Mouse (Mus musculus) CH12.LX (cell line): ENCODE data around the gene Tspan9. TPM values are rescaled to one million over a fixed set of nuclear protein-coding genes. Genes with fewer than 3 reads are reported as not detected.

Experiments used
- DNase-seq: peaks from one replicate; pipeline ENCODE4 v3.0.0-alpha.2; 2013; ENCODE audit errors: extremely low read depth
- H3K27ac ChIP-seq: 2 replicates; pipeline ENCODE4 v1.5.1; 2012; ENCODE audit warnings: low read depth, mild to moderate bottlenecking, control low read depth, moderate library complexity; ENCODE audit not compliant: insufficient read depth
- H3K27me3 ChIP-seq: replicated peaks from 2 replicates; pipeline ENCODE3; 2012; ENCODE audit warnings: inconsistent platforms
- H3K36me3 ChIP-seq, 2 experiments: replicated peaks in 1 of 2; 2 replicates each; pipeline versions ENCODE3 to v1.6.1; 2012; ENCODE audit warnings: inconsistent platforms in 1 of 2, low read length in 1 of 2, mild to moderate bottlenecking in 1 of 2, mixed read lengths in 1 of 2, moderate library complexity in 1 of 2; ENCODE audit not compliant: control insufficient read depth in 1 of 2, insufficient read depth in 1 of 2
- H3K4me1 ChIP-seq, 2 experiments: 2 replicates each; pipeline ENCODE4 v1.6.1; 2012; ENCODE audit warnings: inconsistent platforms in 1 of 2, moderate library complexity in 1 of 2; ENCODE audit not compliant: insufficient read depth in 2 of 2, control insufficient read depth in 1 of 2
- H3K4me2 ChIP-seq: 2 replicates; pipeline ENCODE4 v1.6.1; 2012; ENCODE audit warnings: low read depth, mild to moderate bottlenecking, control low read depth; ENCODE audit not compliant: poor library complexity, insufficient read depth, severe bottlenecking
- H3K4me3 ChIP-seq, 3 experiments: fragments of 150-350 bp in 1 of 3; sonication (generic) in 1 of 3; replicated peaks in 1 of 3; 2 replicates each; pipeline versions ENCODE3 to v1.5.1; 2011 to 2012; ENCODE audit warnings: low read depth in 2 of 3, low read length in 2 of 3, mild to moderate bottlenecking in 2 of 3, moderate library complexity in 2 of 3, control low read depth in 1 of 3, improper control_type of control experiment in 1 of 3, inconsistent platforms in 1 of 3, mixed read lengths in 1 of 3; ENCODE audit not compliant: poor library complexity in 1 of 3
- H3K79me2 ChIP-seq: replicated peaks from 2 replicates; pipeline ENCODE4 v1.6.1; 2012; ENCODE audit warnings: mild to moderate bottlenecking, moderate library complexity; ENCODE audit not compliant: control insufficient read depth, poor library complexity, insufficient read depth, severe bottlenecking; ENCODE audit errors: extremely low read depth
- H3K9ac ChIP-seq: 2 replicates; pipeline ENCODE4 v1.6.1; 2012; ENCODE audit warnings: low read depth, mild to moderate bottlenecking, control low read depth, moderate library complexity; ENCODE audit not compliant: insufficient read depth
- H3K9me3 ChIP-seq: replicated peaks from 2 replicates; pipeline ENCODE3; 2012; ENCODE audit warnings: low read length, inconsistent platforms, mixed read lengths
- BHLHE40 ChIP-seq: IDR thresholded peaks from 2 replicates; pipeline ENCODE4 v1.6.1; 2011; ENCODE audit warnings: mild to moderate bottlenecking, low read depth, low read length, improper control_type of control experiment
- CHD1 ChIP-seq: IDR thresholded peaks from 2 replicates; pipeline ENCODE4 v1.6.1; 2012; ENCODE audit warnings: low read depth, low read length, improper control_type of control experiment, inconsistent platforms
- CTCF ChIP-seq, 2 experiments: IDR thresholded peaks in 1 of 2; conservative IDR thresholded peaks in 1 of 2; 2 replicates each; pipeline ENCODE4 v1.5.1; 2011 to 2012; ENCODE audit warnings: low read depth in 2 of 2, low read length in 2 of 2, improper control_type of control experiment in 1 of 2, inconsistent platforms in 1 of 2, mild to moderate bottlenecking in 1 of 2, moderate library complexity in 1 of 2
- ELF1 ChIP-seq: IDR thresholded peaks from 2 replicates; pipeline ENCODE4 v1.6.1; 2014; ENCODE audit warnings: low read depth, mild to moderate bottlenecking, inconsistent platforms, low read length, improper control_type of control experiment
- EP300 ChIP-seq: IDR thresholded peaks from 2 replicates; pipeline ENCODE4 v1.6.1; 2011; ENCODE audit warnings: low read length, improper control_type of control experiment
- GABPA ChIP-seq: IDR thresholded peaks from 2 replicates; pipeline ENCODE4 v1.6.1; 2012; ENCODE audit warnings: low read depth, low read length, improper control_type of control experiment, inconsistent platforms; ENCODE audit not compliant: insufficient replicate concordance
- HCFC1 ChIP-seq: IDR thresholded peaks from 2 replicates; pipeline ENCODE4 v1.6.1; 2012; ENCODE audit warnings: low read depth, mild to moderate bottlenecking, inconsistent platforms, low read length, improper control_type of control experiment
- KAT2A ChIP-seq: IDR thresholded peaks from 2 replicates; pipeline ENCODE4 v1.6.1; 2012; ENCODE audit warnings: low read length, improper control_type of control experiment, inconsistent platforms; ENCODE audit not compliant: insufficient replicate concordance
- MAZ ChIP-seq: IDR thresholded peaks from 2 replicates; pipeline ENCODE4 v1.6.1; 2012; ENCODE audit warnings: low read depth, mild to moderate bottlenecking, inconsistent platforms, low read length, improper control_type of control experiment, moderate library complexity
- MXI1 ChIP-seq: IDR thresholded peaks from 2 replicates; pipeline ENCODE4 v1.6.1; 2011; ENCODE audit warnings: mild to moderate bottlenecking, low read depth, low read length, improper control_type of control experiment
- NELFE ChIP-seq: IDR thresholded peaks from 2 replicates; pipeline ENCODE4 v1.6.1; 2011; ENCODE audit warnings: low read depth, low read length, improper control_type of control experiment
- NRF1 ChIP-seq: IDR thresholded peaks from 2 replicates; pipeline ENCODE4 v1.6.1; 2014; ENCODE audit warnings: low read depth, mild to moderate bottlenecking, inconsistent platforms, low read length, improper control_type of control experiment, moderate library complexity
- POLR2A ChIP-seq: IDR thresholded peaks from 2 replicates; pipeline ENCODE4 v1.6.1; 2011; ENCODE audit warnings: low read depth, mild to moderate bottlenecking, improper control_type of control experiment, low read length
- POLR2AphosphoS2 ChIP-seq: IDR thresholded peaks from 2 replicates; pipeline ENCODE4 v1.6.1; 2011; ENCODE audit warnings: low read depth, low read length, improper control_type of control experiment
- RCOR1 ChIP-seq: conservative IDR thresholded peaks from 2 replicates; pipeline ENCODE4 v1.6.1; 2012; ENCODE audit warnings: low read depth, mild to moderate bottlenecking, inconsistent platforms, low read length, improper control_type of control experiment
- SMC3 ChIP-seq: IDR thresholded peaks from 2 replicates; pipeline ENCODE4 v1.6.1; 2011; ENCODE audit warnings: low read depth, low read length, improper control_type of control experiment
- TBP ChIP-seq: conservative IDR thresholded peaks from 2 replicates; pipeline ENCODE4 v1.6.1; 2011; ENCODE audit warnings: low read depth, low read length, improper control_type of control experiment
- TCF12 ChIP-seq: IDR thresholded peaks from 2 replicates; pipeline ENCODE4 v1.6.1; 2014; ENCODE audit warnings: low read depth, mild to moderate bottlenecking, inconsistent platforms, low read length, improper control_type of control experiment
- ZC3H11A ChIP-seq: IDR thresholded peaks from 2 replicates; pipeline ENCODE4 v1.6.1; 2012; ENCODE audit warnings: low read depth, mild to moderate bottlenecking, inconsistent platforms, low read length, improper control_type of control experiment
- ZKSCAN1 ChIP-seq: IDR thresholded peaks from 2 replicates; pipeline ENCODE4 v1.6.1; 2012; ENCODE audit warnings: low read depth, inconsistent platforms, low read length, improper control_type of control experiment, borderline replicate concordance
- ZMIZ1 ChIP-seq: IDR thresholded peaks from 2 replicates; pipeline ENCODE4 v1.6.1; 2012; ENCODE audit warnings: low read depth, mild to moderate bottlenecking, inconsistent platforms, low read length, improper control_type of control experiment
- ZNF384 ChIP-seq: IDR thresholded peaks from 2 replicates; pipeline ENCODE4 v1.6.1; 2012; ENCODE audit warnings: low read depth, low read length, improper control_type of control experiment, inconsistent platforms
- dilution Hi-C: fragments of 300-500 bp; cut with MboI; formaldehyde crosslinking; loops from 2 replicates; pipeline ENCODE4 v1.14.3; 2020; ENCODE audit warnings: low sequenced_read_pairs; ENCODE audit not compliant: extremely low pct_unique_long_range_greater_than_20kb, extremely low pct_ligation_motif_present
- in situ Hi-C: fragments of 300-500 bp; cut with MboI; formaldehyde crosslinking; loops from 3 replicates; pipeline ENCODE4 v1.14.3; 2019; ENCODE audit warnings: low sequenced_read_pairs, low pct_ligation_motif_present, low pct_unique_long_range_greater_than_20kb, mixed read lengths
- polyA plus RNA-seq: library from polyadenylated mRNA; unstranded; fragments of >175 nt; gene quantifications from 2 replicates; pipeline ENCODE4 v1.2.1, GENCODE M21; 2012; ENCODE audit warnings: low read depth; ENCODE audit not compliant: insufficient read length
- total RNA-seq, 2 experiments: library from RNA; depleted of rRNA; stranded (reverse); fragments of 300-350 nt in 1 of 2; fragments of >200 nt in 1 of 2; gene quantifications; 2 replicates each; pipeline ENCODE4 v1.2.3; 2012 to 2014

Tspan9 gene
- total and polyA plus RNA-seq, 3 experiments: 0.40 to 0.98 (median 0.71) TPM

- Histone ChIP-seq H3K27me3 (peaks cover 89% of the 10 kb centered on the region), H3K4me3 (no peak overlapping the region), H3K36me3 (no peaks in the 10 kb centered on the region), H3K27ac (no peak overlapping the region), H3K9ac (no peak overlapping the region), H3K4me2 (no peak overlapping the region), H3K9me3 (no peaks in the 10 kb centered on the region), H3K4me1 (no peaks in the 10 kb centered on the region), H3K79me2 (no peaks in the 10 kb centered on the region)
- in situ Hi-C loops (no loop called here), dilution Hi-C loops (no loop called here)
- TF ChIP-seq SMC3 (no peak), ZC3H11A (no peak), ELF1 (no peak), ZNF384 (no peak), POLR2AphosphoS2 (no peak), CTCF (conservative IDR thresholded peaks at IDR 0.05 in 1 of 2, IDR thresholded peaks at IDR 0.05 in 1 of 2; ENCODE audit: low read depth in 2 of 2, low read length in 2 of 2) (no peak), NELFE (no peak)
- DNase-seq: no peak
Observed at GRCm38 (mm10) chr6:128081293-128081692, 62.1 kb downstream of the Tspan9 start.

DNA sequence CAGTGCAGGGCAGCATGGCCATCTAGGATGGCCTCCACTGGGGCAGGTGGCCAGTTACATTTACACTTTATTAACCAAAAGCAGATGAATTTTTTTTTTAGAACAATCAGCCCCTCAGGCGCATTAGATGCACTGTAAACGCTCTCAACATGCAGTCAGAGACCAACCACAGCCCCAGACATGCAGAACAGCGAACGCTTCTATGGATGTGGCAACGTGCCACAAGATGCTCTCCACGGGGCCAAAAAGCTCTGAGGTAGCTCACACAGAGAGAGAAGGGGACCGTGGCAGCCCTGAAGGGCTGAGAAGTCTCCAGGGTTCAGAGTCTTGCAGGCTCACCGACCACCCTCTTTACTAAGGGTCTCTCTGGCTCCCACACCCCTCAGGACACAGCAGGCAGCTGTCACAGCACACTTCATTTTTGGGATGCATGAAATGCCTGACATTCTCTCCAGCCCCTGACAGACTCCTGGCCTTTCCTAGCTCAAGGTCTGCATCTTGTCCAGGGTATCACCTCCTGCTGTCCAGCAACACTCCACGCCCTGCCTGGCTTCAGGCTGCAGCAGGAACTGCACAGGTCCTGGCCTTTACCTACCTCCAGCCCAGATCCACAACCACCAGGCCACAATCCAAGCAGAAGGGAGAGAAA is 63.7 kb downstream of the Tspan9 start:
- TF ChIP-seq CHD1: no peak
- TF ChIP-seq ZC3H11A: no peak
- no peak for TF ChIP-seq RCOR1
- no peak for TF ChIP-seq ZKSCAN1
- no peak for TF ChIP-seq EP300
- TF ChIP-seq MXI1: no peak
- Histone ChIP-seq H3K9ac (no peak overlapping the region), H3K4me2 (no peak overlapping the region), H3K36me3 (no peaks in the 10 kb centered on the region), H3K27ac (no peak overlapping the region), H3K9me3 (no peaks in the 10 kb centered on the region), H3K79me2 (no peaks in the 10 kb centered on the region), H3K27me3 (peaks cover 96% of the 10 kb centered on the region), H3K4me3 (no peak overlapping the region), H3K4me1 (no peaks in the 10 kb centered on the region)
- in situ Hi-C loops (no loop called here), dilution Hi-C loops (no loop called here)
- no peak for DNase-seq

DNA sequence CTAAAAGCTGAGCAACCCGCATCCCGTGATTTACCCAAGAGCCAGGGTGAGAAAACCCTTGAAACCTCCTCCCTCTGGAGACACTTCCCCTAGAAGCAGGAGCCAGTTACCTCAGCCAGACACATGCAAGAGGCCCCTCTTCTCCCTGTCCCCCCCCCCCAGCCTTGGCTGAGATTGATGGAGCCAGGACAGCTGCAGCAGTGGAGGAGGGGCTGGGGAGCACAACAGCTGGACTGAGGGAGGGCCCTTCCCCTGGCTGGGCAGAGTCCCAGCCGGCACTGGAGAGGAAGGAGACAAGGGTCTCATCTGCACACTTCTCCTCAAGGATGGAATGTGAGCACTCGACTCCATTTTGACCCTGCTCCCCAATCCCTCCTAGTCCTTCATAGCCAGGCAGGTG is 64.9 kb downstream of the Tspan9 start:
- Histone ChIP-seq H3K27me3 (peaks cover 97% of the 10 kb centered on the region), H3K79me2 (no peaks in the 10 kb centered on the region), H3K9ac (no peak overlapping the region), H3K36me3 (no peaks in the 10 kb centered on the region)
- no peak for DNase-seq
- no peak for TF ChIP-seq GABPA
- no peak for TF ChIP-seq KAT2A
- TF ChIP-seq EP300: no peak
- TF ChIP-seq MAZ: no peak
- no peak for TF ChIP-seq CHD1
- TF ChIP-seq NRF1: no peak
- TF ChIP-seq ZKSCAN1: no peak
- no peak for TF ChIP-seq TBP
- no peak for TF ChIP-seq HCFC1
- no peak for TF ChIP-seq POLR2AphosphoS2
- no peak for TF ChIP-seq ZMIZ1
- TF ChIP-seq TCF12: no peak
- no peak for TF ChIP-seq BHLHE40
- no peak for TF ChIP-seq ZNF384
- no peak for TF ChIP-seq POLR2A
- TF ChIP-seq, all 38 proteins: peak for 0
- in situ Hi-C loops (no loop called here), dilution Hi-C loops (no loop called here)
- Histone ChIP-seq H3K4me1 (no peaks in the 10 kb centered on the region), H3K27ac (no peak overlapping the region), H3K4me2 (no peak overlapping the region), H3K4me3 (no peak overlapping the region), H3K9me3 (no peaks in the 10 kb centered on the region)
